Mouse (Mus musculus) MEL (cell line): ENCODE measurements around the gene Gif. TPM values are rescaled to one million over a fixed set of nuclear protein-coding genes. Genes with fewer than 3 reads are reported as not detected.

Experiments used
- DNase-seq: peaks from one replicate; pipeline ENCODE4 v3.0.0; 2011; ENCODE audit warnings: low read depth, low spot score
- H3K27ac ChIP-seq: 2 replicates; pipeline ENCODE4 v1.5.1; 2012; ENCODE audit warnings: low read depth, mild to moderate bottlenecking, control low read depth, low read length, moderate library complexity; ENCODE audit not compliant: control insufficient read depth
- H3K27me3 ChIP-seq, 2 experiments: fragments of 150-350 bp in 1 of 2; sonication (generic) in 1 of 2; 2 replicates each; pipeline ENCODE4 v1.6.1; 2012; ENCODE audit warnings: low read length in 2 of 2, mild to moderate bottlenecking in 2 of 2, improper control_type of control experiment in 1 of 2, moderate library complexity in 1 of 2; ENCODE audit not compliant: insufficient read depth in 2 of 2, control insufficient read depth in 1 of 2
- H3K36me3 ChIP-seq, 2 experiments: 2 replicates each; pipeline ENCODE4 v1.6.1; 2012 to 2014; ENCODE audit warnings: low read length in 2 of 2, improper control_type of control experiment in 1 of 2, inconsistent platforms in 1 of 2, mild to moderate bottlenecking in 1 of 2; ENCODE audit not compliant: insufficient read depth in 2 of 2, control insufficient read depth in 1 of 2
- H3K4me1 ChIP-seq, 2 experiments: fragments of 150-350 bp in 1 of 2; sonication (generic) in 1 of 2; 2 replicates each; pipeline ENCODE4 v1.6.1; 2012; ENCODE audit warnings: low read length in 2 of 2, improper control_type of control experiment in 1 of 2, mild to moderate bottlenecking in 1 of 2; ENCODE audit not compliant: insufficient read depth in 2 of 2, control insufficient read depth in 1 of 2
- H3K4me3 ChIP-seq, 2 experiments: fragments of 150-350 bp in 1 of 2; sonication (generic) in 1 of 2; 2 replicates each; pipeline ENCODE4 v1.5.1; 2012; ENCODE audit warnings: low read depth in 2 of 2, low read length in 2 of 2, mild to moderate bottlenecking in 2 of 2, moderate library complexity in 2 of 2, control low read depth in 1 of 2, improper control_type of control experiment in 1 of 2; ENCODE audit not compliant: control insufficient read depth in 1 of 2, insufficient read depth in 1 of 2
- H3K79me2 ChIP-seq: 2 replicates; pipeline ENCODE4 v1.6.1; 2012; ENCODE audit warnings: mild to moderate bottlenecking, low read length, moderate library complexity; ENCODE audit not compliant: control insufficient read depth, poor library complexity, insufficient read depth
- H3K9ac ChIP-seq: 2 replicates; pipeline ENCODE4 v1.6.1; 2012; ENCODE audit warnings: low read depth, mild to moderate bottlenecking, control low read depth, low read length, moderate library complexity; ENCODE audit not compliant: control insufficient read depth, poor library complexity, severe bottlenecking
- H3K9me3 ChIP-seq: fragments of 150-350 bp; sonication (generic); replicated peaks from 2 replicates; pipeline ENCODE4 v1.6.1; 2012; ENCODE audit warnings: mild to moderate bottlenecking, low read length, improper control_type of control experiment, moderate library complexity; ENCODE audit not compliant: insufficient read depth
- CHD2 ChIP-seq: IDR thresholded peaks from 2 replicates; pipeline ENCODE4 v1.6.1; 2011; ENCODE audit warnings: low read length, improper control_type of control experiment
- ELF1 ChIP-seq: IDR thresholded peaks from 2 replicates; pipeline ENCODE4 v1.6.1; 2014; ENCODE audit warnings: low read depth, mild to moderate bottlenecking, inconsistent platforms, low read length, improper control_type of control experiment, moderate library complexity
- ETS1 ChIP-seq: IDR thresholded peaks from 2 replicates; pipeline ENCODE4 v1.6.1; 2012; ENCODE audit warnings: low read depth, mild to moderate bottlenecking, inconsistent platforms, low read length, improper control_type of control experiment, moderate library complexity
- HCFC1 ChIP-seq: IDR thresholded peaks from 2 replicates; pipeline ENCODE4 v1.6.1; 2012; ENCODE audit warnings: low read depth, mild to moderate bottlenecking, inconsistent platforms, low read length, improper control_type of control experiment, moderate library complexity
- MAFK ChIP-seq: IDR thresholded peaks from 2 replicates; pipeline ENCODE4 v1.6.1; 2011; ENCODE audit warnings: low read depth, mild to moderate bottlenecking, low read length, improper control_type of control experiment, borderline replicate concordance
- MAX ChIP-seq: IDR thresholded peaks from 2 replicates; pipeline ENCODE4 v1.6.1; 2011; ENCODE audit warnings: low read length, improper control_type of control experiment
- MAZ ChIP-seq: IDR thresholded peaks from 2 replicates; pipeline ENCODE4 v1.6.1; 2012; ENCODE audit warnings: low read depth, mild to moderate bottlenecking, inconsistent platforms, low read length, improper control_type of control experiment
- MXI1 ChIP-seq: IDR thresholded peaks from 2 replicates; pipeline ENCODE4 v1.6.1; 2011; ENCODE audit warnings: mild to moderate bottlenecking, low read depth, low read length, improper control_type of control experiment
- NELFE ChIP-seq: IDR thresholded peaks from 2 replicates; pipeline ENCODE4 v1.6.1; 2011; ENCODE audit warnings: low read depth, low read length, improper control_type of control experiment
- POLR2AphosphoS2 ChIP-seq: IDR thresholded peaks from 2 replicates; pipeline ENCODE4 v1.6.1; 2011; ENCODE audit warnings: low read length, improper control_type of control experiment
- RAD21 ChIP-seq: IDR thresholded peaks from 2 replicates; pipeline ENCODE4 v1.6.1; 2011; ENCODE audit warnings: mild to moderate bottlenecking, low read depth, low read length, improper control_type of control experiment
- RCOR1 ChIP-seq: IDR thresholded peaks from 2 replicates; pipeline ENCODE4 v1.6.1; 2012; ENCODE audit warnings: low read depth, mild to moderate bottlenecking, inconsistent platforms, low read length, improper control_type of control experiment
- SIN3A ChIP-seq: IDR thresholded peaks from 2 replicates; pipeline ENCODE4 v1.6.1; 2012; ENCODE audit warnings: low read length, improper control_type of control experiment, inconsistent platforms
- SMC3 ChIP-seq: IDR thresholded peaks from 2 replicates; pipeline ENCODE4 v1.6.1; 2011; ENCODE audit warnings: low read depth, low read length, improper control_type of control experiment
- TAL1 ChIP-seq: IDR thresholded peaks from 2 replicates; pipeline ENCODE4 v1.6.1; 2012; ENCODE audit warnings: mild to moderate bottlenecking, inconsistent platforms, low read length, moderate library complexity, mixed read lengths
- UBTF ChIP-seq: IDR thresholded peaks from 2 replicates; pipeline ENCODE4 v1.6.1; 2012; ENCODE audit warnings: low read depth, mild to moderate bottlenecking, inconsistent platforms, low read length, improper control_type of control experiment, moderate library complexity, borderline replicate concordance; ENCODE audit not compliant: insufficient read depth
- USF1 ChIP-seq: IDR thresholded peaks from 2 replicates; pipeline ENCODE4 v1.6.1; 2014; ENCODE audit warnings: low read depth, mild to moderate bottlenecking, inconsistent platforms, low read length, improper control_type of control experiment, moderate library complexity
- USF2 ChIP-seq, 2 experiments: IDR thresholded peaks; 2 replicates each; pipeline ENCODE4 v1.6.1; 2011 to 2012; ENCODE audit warnings: improper control_type of control experiment in 2 of 2, low read length in 2 of 2, borderline replicate concordance in 1 of 2, inconsistent platforms in 1 of 2, low read depth in 1 of 2, mild to moderate bottlenecking in 1 of 2; ENCODE audit not compliant: insufficient read depth in 1 of 2
- ZNF384 ChIP-seq: IDR thresholded peaks from 2 replicates; pipeline ENCODE4 v1.6.1; 2012; ENCODE audit warnings: low read depth, mild to moderate bottlenecking, inconsistent platforms, low read length, improper control_type of control experiment
- polyA plus RNA-seq, 2 experiments: library from polyadenylated mRNA; stranded (reverse) in 1 of 2; unstranded in 1 of 2; fragments of >175 nt in 1 of 2; fragments of >200 nt in 1 of 2; gene quantifications; 2 replicates each; pipeline versions ENCODE4 v1.2.1 to v1.2.4; 2012; ENCODE audit warnings: low replicate concordance in 2 of 2, low read depth in 1 of 2; ENCODE audit not compliant: insufficient read length in 2 of 2, insufficient read depth in 1 of 2, missing spikeins in 1 of 2
- total RNA-seq: library from RNA; depleted of rRNA; stranded (reverse); fragments of 300-350 nt; gene quantifications from 2 replicates; pipeline ENCODE4 v1.2.3, GENCODE M21; 2012; rRNA removed

The Gif gene
- total and polyA plus RNA-seq, 3 experiments: not detected

DNA sequence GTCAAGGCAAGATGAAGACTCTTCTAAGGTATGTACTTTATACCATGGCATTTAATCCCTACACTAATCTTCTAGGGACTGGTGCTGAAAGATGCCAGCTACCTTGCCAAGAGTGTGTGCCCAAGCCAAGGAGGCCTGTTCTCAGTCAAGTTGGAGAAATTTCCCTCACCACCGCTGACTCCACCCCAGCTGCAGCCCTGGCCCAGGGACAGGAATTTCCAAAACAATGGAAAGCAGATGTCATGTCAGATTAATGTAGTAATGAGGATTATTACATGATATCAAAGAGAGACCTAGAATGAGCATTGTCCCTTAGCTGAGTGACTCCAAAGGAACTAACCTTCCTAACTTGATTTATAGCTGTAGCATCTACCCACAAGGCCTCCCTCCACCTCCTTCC, 63.5 kb downstream of the Gif start:
- H3K36me3 ChIP-seq: peaks cover 0 to 38% of the 10 kb centered on the region in 2 experiments; a peak in 2 of 4 replicates
- no peaks in the 10 kb centered on the region for H3K79me2 ChIP-seq
- H3K4me1 ChIP-seq: peaks cover 17 to 36% of the 10 kb centered on the region in 2 experiments
- H3K27me3 ChIP-seq: no peaks in the 10 kb centered on the region; a peak in 1 of 4 replicates
- no peaks in the 10 kb centered on the region for H3K9me3 ChIP-seq
- TF ChIP-seq UBTF: no peak
- TF ChIP-seq CHD2: no peak
- no peak for TF ChIP-seq SIN3A
- TF ChIP-seq MAZ: no peak
- no peak for TF ChIP-seq ZNF384
- TF ChIP-seq RAD21: no peak
- no peak for TF ChIP-seq MAFK
- no peak for TF ChIP-seq NELFE
- TF ChIP-seq TAL1: no peak
- no peak for TF ChIP-seq RCOR1
- TF ChIP-seq USF2 (IDR thresholded peaks at IDR 0.05; ENCODE audit: borderline replicate concordance in 1 of 2, insufficient read depth in 1 of 2, low read depth in 1 of 2, low read length in 2 of 2): no peak
- TF ChIP-seq HCFC1: no peak
- no peak for TF ChIP-seq MAX
- TF ChIP-seq MXI1: no peak
- TF ChIP-seq ELF1: no peak
- TF ChIP-seq POLR2AphosphoS2: no peak
- no peak for TF ChIP-seq USF1
- TF ChIP-seq SMC3: no peak
- TF ChIP-seq, all 39 proteins: peak for 0
- Histone ChIP-seq H3K27ac (no peak overlapping the region), H3K4me3 (no peak overlapping the region), H3K9ac (no peak overlapping the region)
- DNase-seq: no peak

DNA sequence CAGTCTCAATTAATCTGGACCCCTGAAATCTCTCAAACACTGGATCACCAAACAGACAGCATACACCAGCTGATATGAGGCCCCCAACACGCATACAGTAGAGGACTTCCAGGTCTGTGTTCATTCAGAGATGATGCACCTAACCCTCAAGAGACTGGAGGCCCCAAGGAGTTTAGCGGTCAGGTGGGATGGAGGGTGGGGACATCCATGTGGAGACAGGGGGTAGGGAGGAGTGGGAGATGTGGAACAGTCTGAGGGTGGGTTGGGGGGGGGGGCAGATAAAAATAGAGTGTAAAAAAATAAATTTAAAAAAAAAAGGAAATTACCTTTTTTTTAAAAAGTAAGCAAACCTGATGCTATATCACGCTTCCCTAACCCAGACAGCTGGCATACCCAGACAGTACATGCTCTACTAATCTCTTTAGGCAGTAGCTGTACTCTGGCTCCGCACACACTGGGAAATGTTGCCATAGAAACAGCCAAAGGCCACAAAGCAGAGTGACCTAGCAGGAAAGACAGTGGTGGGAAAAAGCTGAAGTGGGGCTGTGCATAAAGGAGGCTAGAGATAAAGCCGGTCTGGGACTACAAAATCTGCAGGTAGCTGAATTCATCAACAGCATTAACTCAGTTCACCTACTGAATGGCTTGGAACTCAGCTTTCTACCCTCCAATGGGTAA, 64.5 kb downstream of the Gif start:
- Histone ChIP-seq H3K4me3 (no peak overlapping the region), H3K9ac (no peak overlapping the region), H3K36me3 (peaks cover 0 to 31% of the 10 kb centered on the region in 2 experiments; a peak in 2 of 4 replicates), H3K4me1 (peaks cover 13 to 32% of the 10 kb centered on the region in 2 experiments), H3K27me3 (no peaks in the 10 kb centered on the region; a peak in 1 of 4 replicates), H3K79me2 (no peaks in the 10 kb centered on the region), H3K9me3 (no peaks in the 10 kb centered on the region), H3K27ac (no peak overlapping the region)
- peak; percentile 56 for DNase-seq
- no peak for TF ChIP-seq MAX
- 0 out of 2 replicates have a peak, but pooled peaks have one; percentile 29 for TF ChIP-seq ETS1
- TF ChIP-seq TAL1: peak; percentile 19

Other genes with a start within 250 kb of the Gif start
- gene Ms4a6b, start 231.0 kb upstream of the Gif start, total RNA-seq: not detected in 2 replicates
- gene Ms4a6b, start 231.0 kb upstream of the Gif start, polyA plus RNA-seq: not detected
- not detected in 2 replicates for gene Ms4a4d, start 210.8 kb upstream of the Gif start, total RNA-seq
- not detected for gene Ms4a4d, start 210.8 kb upstream of the Gif start, polyA plus RNA-seq
- not detected in 2 replicates for gene Ms4a6d, start 142.7 kb upstream of the Gif start, total RNA-seq
- gene Ms4a6d, start 142.7 kb upstream of the Gif start, polyA plus RNA-seq: not detected
- 1.5 and 3.1 TPM in 2 replicates for gene Ms4a2, start 123.8 kb upstream of the Gif start, total RNA-seq
- gene Ms4a2, start 123.8 kb upstream of the Gif start, polyA plus RNA-seq: under 1 TPM in 1 of 2 experiments, not detected in 1; 0.32 TPM
- gene Ms4a3, start 106.7 kb upstream of the Gif start, total RNA-seq: 0.88 and 1.0 TPM in 2 replicates
- 1 to 10 TPM in 1 of 2 experiments, not detected in 1; 1.0 TPM for gene Ms4a3, start 106.7 kb upstream of the Gif start, polyA plus RNA-seq
- gene Oosp2, start 87.0 kb upstream of the Gif start, total RNA-seq: not detected in 2 replicates
- not detected for gene Oosp2, start 87.0 kb upstream of the Gif start, polyA plus RNA-seq
- not detected in 2 replicates for gene Oosp1, start 56.4 kb upstream of the Gif start, total RNA-seq
- gene Oosp1, start 56.4 kb upstream of the Gif start, polyA plus RNA-seq: not detected
- not detected in 2 replicates for gene Oosp3, start 50.5 kb upstream of the Gif start, total RNA-seq
- gene Oosp3, start 50.5 kb upstream of the Gif start, polyA plus RNA-seq: not detected
- gene Mrpl16, start 22.8 kb downstream of the Gif start, total RNA-seq: 58.3 and 59.6 TPM in 2 replicates
- 10 to 100 TPM in 1 of 2 experiments, not detected in 1; 46.8 TPM for gene Mrpl16, start 22.8 kb downstream of the Gif start, polyA plus RNA-seq
- gene Stx3, start 71.8 kb downstream of the Gif start, total RNA-seq: 0.33 and 0.73 TPM in 2 replicates
- 1 to 10 TPM in 1 of 2 experiments, not detected in 1; 3.0 TPM for gene Stx3, start 71.8 kb downstream of the Gif start, polyA plus RNA-seq
- not detected in 2 replicates for gene Olfr1417, start 91.7 kb downstream of the Gif start, total RNA-seq
- gene Olfr1417, start 91.7 kb downstream of the Gif start, polyA plus RNA-seq: not detected
- gene Olfr1418, start 113.5 kb downstream of the Gif start, total RNA-seq: 0.03 TPM in 1 of 2 replicates, not detected in the other
- not detected for gene Olfr1418, start 113.5 kb downstream of the Gif start, polyA plus RNA-seq
- gene Olfr1419, start 127.6 kb downstream of the Gif start, total RNA-seq: not detected in 2 replicates
- not detected for gene Olfr1419, start 127.6 kb downstream of the Gif start, polyA plus RNA-seq
- gene Olfr1420, start 139.0 kb downstream of the Gif start, total RNA-seq: not detected in 2 replicates
- under 1 TPM in 1 of 2 experiments, not detected in 1; 0.03 TPM for gene Olfr1420, start 139.0 kb downstream of the Gif start, polyA plus RNA-seq
- gene Patl1, start 164.8 kb downstream of the Gif start, total RNA-seq: 5.4 and 6.1 TPM in 2 replicates
- gene Patl1, start 164.8 kb downstream of the Gif start, polyA plus RNA-seq: 10 to 100 TPM in 1 of 2 experiments, not detected in 1; 33.5 TPM
- 16.4 and 16.5 TPM in 2 replicates for gene Osbp, start 218.4 kb downstream of the Gif start, total RNA-seq
- 10 to 100 TPM; 38.8 to 64.6 TPM for gene Osbp, start 218.4 kb downstream of the Gif start, polyA plus RNA-seq